Mouse (Mus musculus) T-helper 2 cell (primary cell): ENCODE data around the gene Rph3a.
"Not testable (repeated sequence)": the region's sequence is repeated elsewhere in the genome, so short reads cannot be mapped to it uniquely, and the experiment has no call there.

Source experiments
- in situ Hi-C: fragments of 300-600 bp; cut with MboI, MseI; formaldehyde crosslinking; loops from one replicate; pipeline ENCODE4 v1.15.1; 2025; ENCODE audit warnings: high pct_unique_total_duplicates

Rph3a gene

DNA sequence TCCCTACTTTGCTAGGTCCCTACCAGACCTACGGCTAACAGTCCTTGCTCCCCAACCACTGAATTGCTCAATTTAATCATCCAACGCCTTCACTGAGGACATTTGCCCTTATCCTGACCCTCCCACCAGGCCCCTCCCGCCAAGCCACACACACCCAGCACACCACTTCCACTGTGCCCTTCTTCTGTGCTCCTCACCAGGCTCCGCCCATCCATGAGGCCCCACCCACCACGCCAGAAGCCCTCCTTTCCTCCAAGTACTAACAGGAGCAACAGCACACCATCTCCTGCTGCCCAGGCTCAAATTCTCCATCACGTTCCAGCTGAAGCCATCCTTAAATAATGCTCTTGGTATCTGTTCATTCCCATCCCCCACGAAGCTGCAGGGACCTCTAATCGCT lies 35.4 kb downstream of the Rph3a start:
- in situ Hi-C loops: no loop called here

- in situ Hi-C loops: no loop called here
Observed at GRCm38 (mm10) chr5:120972278-120972677, 37.6 kb downstream of the Rph3a start.

DNA sequence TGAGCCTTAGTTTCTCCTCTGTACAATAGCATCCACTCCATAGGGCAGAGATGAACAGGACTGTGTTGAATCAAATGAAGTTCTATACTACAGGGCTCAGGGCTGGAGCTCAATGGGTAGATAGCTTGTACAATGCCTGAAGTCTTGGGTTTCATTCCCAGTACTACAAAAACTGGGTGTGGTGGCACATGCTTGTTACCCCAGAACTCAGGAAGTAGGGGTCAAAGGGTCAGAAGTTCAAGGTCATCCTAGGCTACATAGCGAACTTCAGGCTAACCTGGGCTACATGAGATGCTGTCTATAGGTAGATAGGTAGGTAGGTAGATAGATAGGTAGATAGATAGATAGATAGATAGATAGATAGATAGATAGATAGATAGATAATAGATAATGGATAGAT lies 38.6 kb downstream of the Rph3a start:
- in situ Hi-C loops: no loop called here

DNA sequence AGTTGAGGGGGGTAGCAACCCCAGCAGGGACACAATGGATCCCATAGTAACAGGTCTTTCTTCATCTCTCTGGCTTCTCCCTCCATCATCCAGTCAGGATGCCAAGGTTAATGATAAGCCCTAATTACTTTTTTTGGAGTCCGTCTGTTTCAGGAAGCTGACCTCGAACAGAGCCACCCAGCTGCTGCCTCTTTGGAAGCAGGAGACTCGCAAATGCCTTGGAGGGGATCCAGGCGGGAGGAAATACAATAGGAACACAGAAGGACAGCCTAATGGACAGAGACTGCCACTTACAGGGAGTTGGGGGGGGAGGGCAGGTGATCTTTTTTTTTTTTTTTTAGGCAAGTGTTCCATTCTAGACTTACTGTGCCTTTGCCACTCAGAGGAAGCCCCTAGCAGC lies 40.2 kb downstream of the Rph3a start:
- in situ Hi-C loops: loop anchor here (10.0 kb wide), 1 partner anchor 385 kb away; no protein-coding TSS in a partner anchor

DNA sequence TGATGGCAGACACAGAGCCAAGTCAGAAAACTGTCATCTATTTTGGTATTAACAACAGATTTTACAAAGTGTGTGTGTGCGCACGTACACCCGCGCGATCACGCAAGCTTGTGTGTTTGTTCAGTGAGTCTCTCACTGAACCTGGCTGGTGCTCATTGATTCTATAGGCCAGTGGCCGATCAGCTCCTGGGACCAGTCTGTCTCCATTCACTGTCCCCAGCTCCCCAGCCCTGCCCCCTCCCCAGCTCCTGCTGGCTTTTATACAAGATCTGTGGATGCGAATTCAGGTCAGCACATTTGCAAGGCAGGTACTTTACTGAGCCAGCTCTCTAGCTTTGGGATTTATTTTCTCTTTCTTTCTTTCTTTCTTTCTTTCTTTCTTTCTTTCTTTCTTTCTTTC lies 41.1 kb downstream of the Rph3a start:
- in situ Hi-C loops: loop anchor here (10.0 kb wide), 1 partner anchor 386 kb away; no protein-coding TSS in a partner anchor

DNA sequence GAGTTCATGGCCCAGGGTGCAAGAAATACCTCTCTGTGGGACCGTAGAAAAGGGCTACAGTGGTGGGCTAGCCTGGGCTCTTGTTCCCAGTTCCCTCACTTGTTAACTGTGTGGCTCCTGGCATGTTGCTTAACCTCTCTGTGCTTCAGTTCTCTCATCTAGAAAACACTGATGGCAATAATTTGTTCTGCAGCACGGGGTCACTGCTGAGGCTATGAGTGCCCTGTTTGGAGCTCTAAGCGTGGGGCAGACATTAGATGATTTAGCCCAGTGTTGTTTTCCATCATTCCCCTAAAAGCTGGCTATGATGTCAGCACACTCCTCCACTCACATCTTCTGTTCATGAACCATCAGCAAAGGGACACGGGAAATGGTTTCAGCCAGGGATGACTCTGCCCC lies 41.8 kb downstream of the Rph3a start:
- in situ Hi-C loops: loop anchor here (10.0 kb wide), 1 partner anchor 387 kb away; no protein-coding TSS in a partner anchor

DNA sequence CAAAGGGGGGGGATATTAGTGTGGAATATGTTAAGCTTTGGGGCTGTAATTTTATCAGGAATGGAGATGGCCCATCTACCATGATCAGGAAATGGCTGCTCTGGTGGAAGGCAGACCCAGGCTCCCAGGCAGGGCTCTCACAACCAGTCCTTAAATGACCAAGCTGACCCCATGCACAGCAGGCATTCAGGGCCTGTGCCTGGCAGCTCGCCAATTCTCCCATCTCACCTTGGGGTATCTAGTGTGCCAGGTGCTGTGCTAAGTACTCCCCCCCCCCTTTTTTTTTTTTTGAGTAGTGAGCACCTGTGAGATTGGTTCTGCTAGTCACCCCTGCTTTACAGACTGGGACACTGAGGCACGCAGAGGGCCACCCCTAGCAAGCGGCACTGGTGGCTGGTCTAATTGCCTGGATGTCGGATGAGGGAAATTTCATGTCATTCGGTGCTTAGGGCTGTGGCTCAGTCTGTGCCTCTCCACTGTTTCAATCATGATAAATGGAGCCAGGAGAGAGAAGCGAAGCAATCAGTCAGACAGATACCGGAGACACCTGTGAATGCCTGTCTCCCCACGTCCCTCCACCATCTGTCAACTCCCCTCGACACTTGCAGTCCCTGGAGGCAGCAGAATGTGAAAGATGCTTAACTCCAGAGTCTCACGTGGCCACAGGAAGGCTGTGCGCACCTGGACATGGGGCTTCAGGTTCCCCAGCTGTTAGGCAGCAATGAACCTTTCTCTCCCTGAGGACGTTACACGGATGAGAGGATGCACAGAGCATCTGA lies 42.3 kb downstream of the Rph3a start:
- in situ Hi-C loops: loop anchor here (10.0 kb wide), 1 partner anchor 387 kb away; no protein-coding TSS in a partner anchor

GRCm38 (mm10) chr5:120966894-120967293 lies 43.0 kb downstream of the Rph3a start:
- in situ Hi-C loops: loop anchor here (10.0 kb wide), 1 partner anchor 388 kb away; no protein-coding TSS in a partner anchor

DNA sequence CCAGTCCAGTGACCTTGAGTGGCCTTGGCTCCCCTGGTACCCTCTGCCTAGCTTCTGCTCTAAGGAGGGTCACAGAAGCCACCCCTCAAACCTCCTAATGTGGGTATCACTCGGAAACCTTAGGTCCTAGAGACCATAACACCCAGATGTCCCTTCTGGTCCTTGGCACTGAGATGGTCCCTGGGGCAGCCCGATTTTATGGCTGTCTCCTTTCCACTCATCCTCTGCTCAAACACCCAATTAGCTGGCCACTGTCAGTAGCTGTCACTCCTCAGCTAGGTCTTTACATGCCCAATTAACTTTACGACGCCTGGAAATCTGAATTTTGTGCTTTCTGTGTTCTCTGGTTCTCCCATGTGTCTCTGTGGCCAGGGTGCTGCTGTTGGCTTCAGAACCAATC lies 43.7 kb downstream of the Rph3a start:
- in situ Hi-C loops: loop anchor here (10.0 kb wide), 1 partner anchor 389 kb away; no protein-coding TSS in a partner anchor

GRCm38 (mm10) chr5:120961004-120961403 lies 48.9 kb downstream of the Rph3a start:
- in situ Hi-C loops: loop anchor here (10.0 kb wide), 1 partner anchor 394 kb away; no protein-coding TSS in a partner anchor

- in situ Hi-C loops: no loop called here
Observed at GRCm38 (mm10) chr5:120953974-120954373, 55.9 kb downstream of the Rph3a start.

DNA sequence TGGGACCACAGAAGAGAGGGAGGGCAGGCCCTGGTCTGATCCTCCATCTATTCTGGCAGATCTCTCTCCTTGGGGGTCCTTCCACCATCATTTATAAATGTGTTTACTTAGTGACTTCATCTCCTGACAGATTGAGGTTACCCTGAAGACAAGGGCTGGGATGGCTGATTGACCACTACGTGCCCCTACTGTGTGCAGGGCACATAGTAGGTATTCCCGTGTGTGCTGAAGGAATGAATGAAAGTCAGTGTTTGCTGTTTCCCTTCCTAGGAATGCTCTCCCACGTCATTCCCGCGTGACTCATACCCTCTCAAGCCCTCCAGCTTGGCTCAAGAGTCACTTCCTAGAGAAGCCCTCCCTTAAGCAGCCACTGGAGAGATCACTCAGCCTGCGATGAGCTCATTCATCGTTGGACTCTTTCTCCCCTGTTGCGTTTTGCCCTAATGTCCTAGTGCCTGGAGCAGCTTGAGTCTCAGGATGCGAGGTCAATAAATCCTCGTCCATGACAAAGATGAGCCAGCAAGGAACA lies 57.6 kb downstream of the Rph3a start:
- in situ Hi-C loops: no loop called here

- in situ Hi-C loops: no loop called here
Observed at GRCm38 (mm10) chr5:120942076-120942475, 67.8 kb downstream of the Rph3a start.

DNA sequence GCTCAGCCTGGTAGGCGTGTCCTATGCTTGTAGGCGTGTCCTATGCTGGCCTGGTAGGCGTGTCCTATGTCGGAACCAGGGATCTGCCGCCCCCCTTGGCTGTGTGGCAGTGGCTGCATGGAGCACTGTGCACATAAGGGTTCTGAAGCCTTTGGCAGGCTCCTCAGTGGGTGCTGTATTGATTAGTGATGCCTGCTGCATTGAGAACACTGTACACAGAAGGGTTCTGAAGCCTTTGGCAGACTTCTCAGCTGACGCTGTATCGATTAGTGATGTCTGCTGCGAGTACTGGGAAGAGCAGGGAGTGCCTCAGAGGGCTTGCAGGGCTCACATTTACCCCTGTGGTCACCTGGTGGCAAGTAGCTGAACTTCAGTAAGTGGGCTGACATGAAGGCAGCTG lies 71.3 kb downstream of the Rph3a start:
- in situ Hi-C loops: no loop called here

GRCm38 (mm10) chr5:120937841-120938240 lies 72.1 kb downstream of the Rph3a start:
- in situ Hi-C loops: no loop called here

DNA sequence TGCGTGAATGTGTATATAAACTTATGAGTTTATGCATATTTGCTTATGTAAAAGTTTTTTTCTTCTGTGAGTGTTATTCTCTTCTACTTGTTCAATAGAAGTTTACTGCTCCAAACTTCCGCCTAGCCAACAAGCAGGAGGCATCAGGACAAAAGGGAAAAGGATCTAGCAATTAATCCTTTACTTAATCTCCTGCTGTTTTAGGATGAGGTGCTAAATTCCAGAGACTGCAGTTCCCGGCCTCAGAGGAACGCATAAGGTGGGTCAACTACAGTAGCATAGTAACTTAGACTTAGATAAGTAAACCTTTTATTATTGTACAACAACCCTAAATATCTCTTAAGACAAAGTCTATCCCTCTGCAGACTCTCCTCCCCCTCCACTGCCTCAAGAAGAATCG lies 75.9 kb downstream of the Rph3a start:
- in situ Hi-C loops: no loop called here

GRCm38 (mm10) chr5:120927036-120927435 lies 82.9 kb downstream of the Rph3a start:
- in situ Hi-C loops: no loop called here

GRCm38 (mm10) chr5:120926311-120926710 lies 83.6 kb downstream of the Rph3a start:
- in situ Hi-C loops: not testable (repeated sequence)

GRCm38 (mm10) chr5:120924520-120924919 lies 85.4 kb downstream of the Rph3a start:
- in situ Hi-C loops: not testable (repeated sequence)

DNA sequence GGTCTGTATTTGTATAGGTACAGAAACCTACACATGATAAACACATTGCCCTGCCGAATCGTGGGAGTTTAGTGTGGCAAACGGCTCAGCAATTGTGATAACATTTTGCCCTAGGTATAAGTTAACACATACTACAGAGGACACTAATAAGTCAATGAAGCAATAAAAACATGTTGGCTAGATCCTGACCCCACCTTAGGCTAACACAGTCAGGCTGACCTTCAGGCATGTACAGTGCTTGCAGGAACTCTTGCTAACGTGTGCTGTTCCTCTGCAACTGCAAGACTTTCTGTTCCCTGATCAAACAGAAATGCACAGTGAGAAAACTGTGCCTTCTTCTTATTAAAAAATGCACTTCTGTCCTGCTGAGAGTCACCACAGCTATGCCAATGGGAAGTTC lies 85.9 kb downstream of the Rph3a start:
- in situ Hi-C loops: no loop called here

DNA sequence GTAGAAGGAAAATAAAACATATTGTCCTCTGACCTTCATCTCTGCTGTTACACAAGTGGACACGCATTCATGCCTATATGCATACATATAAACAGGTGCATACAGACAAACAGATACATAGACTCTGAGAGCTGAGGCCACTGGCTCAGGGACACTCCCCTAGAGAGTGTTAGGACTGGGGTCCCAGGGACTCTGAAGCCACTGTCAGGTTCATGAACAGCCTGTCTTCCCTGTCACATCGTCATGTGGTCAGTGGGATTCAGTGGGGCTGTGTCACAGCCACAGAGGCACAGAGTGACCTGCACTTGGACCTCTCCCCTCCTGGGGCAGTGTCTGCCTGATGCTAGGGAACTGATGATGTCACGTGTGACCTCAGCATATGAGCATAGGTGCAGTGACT lies 89.6 kb downstream of the Rph3a start:
- in situ Hi-C loops: no loop called here

DNA sequence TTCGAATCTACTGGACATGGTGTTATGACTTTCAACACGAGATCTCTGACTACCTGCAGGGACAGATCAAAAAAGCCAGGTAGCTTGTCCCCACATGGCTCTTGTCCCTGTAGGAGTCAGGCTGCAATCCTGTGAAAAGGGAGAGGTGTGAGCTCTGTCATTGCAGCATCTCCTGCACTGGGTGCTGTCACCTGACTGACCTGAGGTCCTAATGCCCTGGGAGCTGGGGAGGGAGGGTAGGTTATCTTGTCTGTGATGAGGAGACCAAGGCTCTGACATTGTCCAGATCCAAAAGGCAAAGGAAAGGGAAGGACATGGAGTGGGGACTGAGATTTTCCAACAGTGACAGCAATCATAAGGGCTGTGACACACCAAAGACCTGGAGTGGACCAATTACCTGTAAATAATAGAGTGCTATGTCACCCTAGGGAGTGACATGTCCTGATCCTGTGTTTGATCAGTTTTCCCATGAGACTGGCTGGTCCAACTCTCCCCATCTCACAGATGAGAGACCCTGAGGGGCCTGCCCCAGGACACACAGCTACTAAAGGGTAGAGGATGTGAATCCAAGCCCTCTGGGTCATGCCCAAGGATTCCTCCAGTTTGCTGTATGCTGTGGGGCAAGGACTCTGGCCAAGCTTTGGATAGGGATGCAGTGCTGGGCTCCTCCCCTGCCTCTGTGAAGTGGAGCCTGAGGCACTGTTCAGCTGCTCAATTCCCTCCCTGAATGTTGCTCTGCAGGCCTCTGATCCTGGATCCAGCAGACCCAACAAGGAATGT lies 90.5 kb downstream of the Rph3a start:
- in situ Hi-C loops: not testable (repeated sequence)
